ENCODE assay signal across 8 mouse cellular contexts in genomic region chr5:23890734-23891133, GRCm38 (mm10). TPM values are rescaled to one million over a fixed set of nuclear protein-coding genes. Genes with fewer than 3 reads are reported as not detected.
A peak's percentile ranks its signal among the peaks of the same experiment; 100 is the strongest.
DNase-seq lines count a peak whose midpoint lies in the region; ATAC-seq and TF ChIP-seq lines count a peak whose summit lies in the region.

No protein-coding gene starts in this region.

- TF ChIP-seq POLR2A in MEL (IDR thresholded peaks at IDR 0.05; ENCODE audit: control insufficient read depth in 1 of 2, insufficient read depth in 1 of 2, low read depth in 1 of 2, low read length in 2 of 2, poor library complexity in 1 of 2), result no peak

- peaks cover 7 to 14% of the 10 kb centered on the region in 2 experiments for H3K4me1 ChIP-seq in MEL (ENCODE audit: control insufficient read depth in 1 of 2, insufficient read depth in 2 of 2, low read length in 2 of 2)
- H3K4me1 ChIP-seq in liver, embryonic 12.5 days, result peaks cover 22% of the 10 kb centered on the region

- H3K4me2 ChIP-seq in liver, embryonic 12.5 days, result no peak overlapping the region

- no peaks in the 10 kb centered on the region for H3K79me2 ChIP-seq in MEL (ENCODE audit: control insufficient read depth, insufficient read depth, low read length, poor library complexity)

- no peaks in the 10 kb centered on the region; a peak in 2 of 4 replicates for H3K27me3 ChIP-seq in MEL (ENCODE audit: control insufficient read depth in 1 of 2, insufficient read depth in 2 of 2, low read length in 2 of 2)
- H3K27me3 ChIP-seq in liver, embryonic 12.5 days (replicated peaks), result 0 out of 2 replicates have a peak, but pooled peaks cover 7% of the 10 kb centered on the region

- TF ChIP-seq CTCF in MEL (IDR thresholded peaks at IDR 0.05 in 2 of 3, conservative IDR thresholded peaks at IDR 0.05 in 1 of 3; ENCODE audit: control insufficient read depth in 1 of 3, insufficient read depth in 1 of 3, low read depth in 2 of 3, low read length in 3 of 3, poor library complexity in 1 of 3, severe bottlenecking in 1 of 3), result peak; percentile 71 to 83 (median 78)

- DNase-seq in 3T3-L1 (ENCODE audit: low read depth, low spot score) (peak; percentile 40), MEL (ENCODE audit: low read depth, low spot score) (peak; percentile 84)
- peak; percentile 42 for DNase-seq in cerebellum, adult 9-10 months
- peak; percentile 69 for DNase-seq in gastrocnemius, adult 18-20 months (ENCODE audit: low spot score)
- peak; percentile 92 for DNase-seq in kidney, postnatal 10 days
- DNase-seq in retina, postnatal 1 day, result peak; percentile 79
- DNase-seq in urinary bladder, postnatal 25 days (ENCODE audit: low spot score), result peak; percentile 67

- peak; percentile 68 for ATAC-seq in liver, embryonic 12.5 days

- no peak overlapping the region for H3K27ac ChIP-seq in MEL (ENCODE audit: control insufficient read depth, low read depth, low read length)
- no peak overlapping the region for H3K27ac ChIP-seq in liver, embryonic 12.5 days

- WGBS in liver, embryonic 12.5 days (ENCODE audit: insufficient replicate concordance), result 35% methylated on average over 10 of the region's 10 CpGs

- no peaks in the 10 kb centered on the region for H3K9me3 ChIP-seq in MEL (replicated peaks; ENCODE audit: insufficient read depth, low read length)
- H3K9me3 ChIP-seq in liver, embryonic 12.5 days (replicated peaks), result no peaks in the 10 kb centered on the region

- H3K36me3 ChIP-seq in MEL (ENCODE audit: control insufficient read depth in 1 of 2, insufficient read depth in 2 of 2, low read length in 2 of 2), result peaks cover 0 to 6% of the 10 kb centered on the region in 2 experiments; a peak in 1 of 4 replicates
- H3K36me3 ChIP-seq in liver, embryonic 12.5 days, result no peaks in the 10 kb centered on the region

- H3K4me3 ChIP-seq in MEL (ENCODE audit: control insufficient read depth in 1 of 2, insufficient read depth in 1 of 2, low read depth in 2 of 2, low read length in 2 of 2), result no peak overlapping the region
- no peak overlapping the region for H3K4me3 ChIP-seq in liver, embryonic 12.5 days

- no peak for TF ChIP-seq EP300 in MEL (IDR thresholded peaks at IDR 0.05; ENCODE audit: low read depth in 1 of 2, low read length in 2 of 2)

- TF ChIP-seq RAD21 in MEL (IDR thresholded peaks at IDR 0.05; ENCODE audit: low read depth, low read length), result peak; percentile 87

- H3K9ac ChIP-seq in MEL (ENCODE audit: control insufficient read depth, low read depth, low read length, poor library complexity, severe bottlenecking), result no peak overlapping the region
- no peak overlapping the region for H3K9ac ChIP-seq in liver, embryonic 12.5 days

TF ChIP-seq in MEL, 35 proteins besides CTCF, POLR2A, EP300 and RAD21:
- TF ChIP-seq ZC3H11A (IDR thresholded peaks at IDR 0.05; ENCODE audit: low read depth, low read length) (peak; percentile 92), JUND (IDR thresholded peaks at IDR 0.05; ENCODE audit: low read depth, low read length) (no peak), POLR2AphosphoS5 (IDR thresholded peaks at IDR 0.05; ENCODE audit: borderline replicate concordance, low read depth, low read length) (no peak), NRF1 (IDR thresholded peaks at IDR 0.05; ENCODE audit: insufficient read depth, low read depth, low read length, poor library complexity, severe bottlenecking) (no peak), UBTF (IDR thresholded peaks at IDR 0.05; ENCODE audit: borderline replicate concordance, insufficient read depth, low read depth, low read length) (no peak), TCF12 (IDR thresholded peaks at IDR 0.05; ENCODE audit: low read depth, low read length) (no peak), GABPA (IDR thresholded peaks at IDR 0.05; ENCODE audit: low read depth, low read length) (no peak), NELFE (IDR thresholded peaks at IDR 0.05; ENCODE audit: low read depth, low read length) (no peak), RCOR1 (IDR thresholded peaks at IDR 0.05; ENCODE audit: low read depth, low read length) (no peak), CHD2 (IDR thresholded peaks at IDR 0.05; ENCODE audit: low read length) (no peak), BHLHE40 (IDR thresholded peaks at IDR 0.05; ENCODE audit: borderline replicate concordance, low read depth, low read length) (no peak), USF2 (IDR thresholded peaks at IDR 0.05; ENCODE audit: borderline replicate concordance in 1 of 2, insufficient read depth in 1 of 2, low read depth in 1 of 2, low read length in 2 of 2) (no peak), SMC3 (IDR thresholded peaks at IDR 0.05; ENCODE audit: low read depth, low read length) (peak; percentile 86), GATA1 (IDR thresholded peaks at IDR 0.05; ENCODE audit: low read depth, low read length) (no peak), KAT2A (conservative IDR thresholded peaks at IDR 0.05; ENCODE audit: low read depth, low read length) (no peak), SIN3A (IDR thresholded peaks at IDR 0.05; ENCODE audit: low read length) (no peak)

RNA-seq across cellular contexts. Expression of gene Tomm7, which starts 46.8 kb away (rescaled TPM):
- total RNA-seq in MEL (2012; rRNA removed), result 239 and 264 TPM in 2 replicates
- polyA plus RNA-seq in MEL (2012; ENCODE audit: insufficient read depth in 1 of 2, insufficient read length in 2 of 2, low read depth in 1 of 2, low replicate concordance in 2 of 2, missing spikeins in 1 of 2), result 100 to 1,000 TPM in 1 of 2 experiments, not detected in 1; 194 TPM
- 10 to 100 TPM; 60.4 to 70.0 TPM for total RNA-seq in gastrocnemius, adult 18-20 months (2021)
- 99.0 and 101 TPM in 2 replicates for polyA plus RNA-seq in liver, embryonic 12.5 days (2016; fragmentation: Nextera tagmentation; extraction: Ambion mirVana)

Comparison
In these comparisons a context has a peak if more than half of its experiments do, and no peak if none do; other contexts are left out.
1. DNase-seq: peak in every context shown above with its lines; median percentile 92 in kidney, postnatal 10 days; 84 in MEL; 79 in retina, postnatal 1 day; 69 in gastrocnemius, adult 18-20 months; 67 in urinary bladder, postnatal 25 days; 42 in cerebellum, adult 9-10 months; 40 in 3T3-L1.